Mouse (Mus musculus): ENCODE results near the gene Hnrnpa0. TPM values are rescaled to one million over a fixed set of nuclear protein-coding genes. Genes with fewer than 3 reads are reported as not detected.

Gene Hnrnpa0
- polyA plus RNA-seq, 1 experiment from 2014 or later = 51.2 TPM

DNA sequence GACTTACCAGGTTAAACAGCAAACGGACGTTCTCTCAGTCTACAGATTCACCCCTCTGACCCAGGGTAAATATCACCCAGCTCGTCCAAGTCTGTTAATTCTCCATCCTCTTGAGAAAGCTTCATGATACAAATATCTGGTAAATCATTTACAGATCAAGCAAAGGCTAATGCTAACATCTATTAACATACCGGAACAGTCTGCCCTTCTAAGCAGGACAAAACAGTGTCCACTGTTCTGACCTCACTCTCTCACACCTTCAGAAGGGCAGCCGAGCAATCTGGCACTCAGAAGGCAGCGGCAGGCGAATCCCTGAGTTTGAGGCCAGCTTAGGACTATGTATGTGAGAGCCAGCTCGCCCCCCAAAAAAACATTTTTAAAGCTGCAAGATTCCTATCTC is 5.0 kb downstream of the Hnrnpa0 start:
- WGBS = 84% methylated on average over 8 of the region's 8 CpGs
- Histone ChIP-seq H3K9me3 (ENCODE audit: control insufficient read depth, low read length) (no peaks in the 10 kb centered on the region), H3K4me3 (ENCODE audit: low read depth, low read length) (no peak overlapping the region), H3K36me3 (ENCODE audit: control insufficient read depth, insufficient read depth, low read length) (no peaks in the 10 kb centered on the region; the same call in 1 of the 2 replicates), H3K4me2 (ENCODE audit: low read depth, low read length, severe bottlenecking) (no peak overlapping the region), H3K4me1 (replicated peaks; ENCODE audit: control insufficient read depth, insufficient read depth, low read length) (peaks cover 2% of the 10 kb centered on the region; the same call in 1 of the 2 replicates), H3K9ac (ENCODE audit: low read length) (no peak overlapping the region), H3K27ac (ENCODE audit: low read depth, low read length) (no peak overlapping the region), H3K27me3 (ENCODE audit: control insufficient read depth, insufficient read depth, low read length) (no peaks in the 10 kb centered on the region)
- DNase-seq (ENCODE audit: low spot score) (peak; percentile 43), ATAC-seq (replicated peaks; ENCODE audit: low FRiP score) (no peak)

DNA sequence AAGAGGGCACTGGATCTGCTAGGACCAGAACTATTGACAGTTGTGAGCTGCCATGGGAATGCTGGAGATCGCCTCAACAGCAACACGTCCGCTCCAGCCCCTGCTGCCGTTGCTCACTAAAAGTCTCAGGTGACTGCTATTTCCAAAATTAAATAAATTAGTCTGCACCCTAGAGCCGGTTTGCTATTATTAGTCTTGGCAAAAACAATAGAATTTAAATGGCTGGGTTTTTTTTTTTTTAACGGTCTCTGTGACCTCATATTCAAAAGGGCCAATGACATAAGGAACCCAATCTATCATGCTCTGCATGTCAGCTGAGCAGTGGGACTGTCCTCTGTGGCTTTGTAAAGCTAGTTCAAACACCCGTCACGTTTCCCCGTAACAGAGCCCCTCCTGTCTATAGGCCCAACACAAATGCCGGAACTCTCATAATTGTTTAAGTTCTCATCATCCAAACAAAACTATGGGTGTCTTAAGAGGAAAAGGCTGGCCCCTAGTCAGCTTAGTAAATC is 5.5 kb downstream of the Hnrnpa0 start:
- peak; percentile 11 for DNase-seq (ENCODE audit: low spot score)
- no peaks in the 10 kb centered on the region for H3K27me3 ChIP-seq (ENCODE audit: control insufficient read depth, insufficient read depth, low read length)
- H3K9ac ChIP-seq (ENCODE audit: low read length) = no peak overlapping the region
- 78% methylated on average over 10 of the region's 10 CpGs for WGBS
- no peak overlapping the region for H3K4me2 ChIP-seq (ENCODE audit: low read depth, low read length, severe bottlenecking)
- H3K4me3 ChIP-seq (ENCODE audit: low read depth, low read length) = no peak overlapping the region
- H3K4me1 ChIP-seq (replicated peaks; ENCODE audit: control insufficient read depth, insufficient read depth, low read length) = peaks cover 2% of the 10 kb centered on the region; the same call in 1 of the 2 replicates
- H3K9me3 ChIP-seq (ENCODE audit: control insufficient read depth, low read length) = no peaks in the 10 kb centered on the region
- no peak overlapping the region for H3K27ac ChIP-seq (ENCODE audit: low read depth, low read length)
- ATAC-seq (replicated peaks; ENCODE audit: low FRiP score) = no peak
- no peaks in the 10 kb centered on the region; the same call in 1 of the 2 replicates for H3K36me3 ChIP-seq (ENCODE audit: control insufficient read depth, insufficient read depth, low read length)

DNA sequence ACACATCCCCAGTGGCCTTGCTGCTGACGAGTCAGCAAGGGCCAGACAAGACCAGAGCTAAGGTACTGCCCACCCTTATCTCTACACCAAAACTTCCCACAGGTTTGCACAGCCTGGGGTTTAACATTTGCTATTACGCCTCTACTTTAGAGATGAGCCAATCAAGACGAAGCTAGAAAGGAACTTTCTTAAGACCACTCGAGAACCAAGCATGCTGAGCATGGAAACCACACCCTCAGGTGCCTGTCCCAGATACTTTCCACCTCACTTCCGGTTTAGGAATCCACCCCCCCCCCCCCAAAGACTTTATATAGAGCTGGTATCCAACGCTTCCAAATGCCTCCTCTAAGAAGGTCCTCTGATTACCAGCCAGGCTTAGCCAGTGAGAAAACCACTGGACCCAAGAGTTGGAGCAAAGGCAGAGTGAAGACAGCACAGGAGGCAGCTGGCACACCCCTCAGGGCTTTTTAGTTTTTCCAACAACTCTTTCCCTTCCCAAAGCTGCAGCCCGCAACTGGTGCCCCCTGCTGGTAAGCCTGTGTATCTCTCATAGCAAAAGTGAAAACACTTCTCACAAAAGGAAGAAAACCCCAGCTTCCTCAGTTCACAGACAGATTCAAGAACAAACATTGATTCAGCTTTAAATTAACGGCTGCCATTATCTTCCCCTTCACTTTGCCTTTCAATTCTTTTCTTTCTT is 10.9 kb downstream of the Hnrnpa0 start:
- no peaks in the 10 kb centered on the region for H3K36me3 ChIP-seq (ENCODE audit: control insufficient read depth, insufficient read depth, low read length)
- no peak overlapping the region for H3K27ac ChIP-seq (ENCODE audit: low read depth, low read length)
- H3K4me2 ChIP-seq (ENCODE audit: low read depth, low read length, severe bottlenecking) = no peak overlapping the region
- no peaks in the 10 kb centered on the region for H3K27me3 ChIP-seq (ENCODE audit: control insufficient read depth, insufficient read depth, low read length)
- no peak for ATAC-seq (replicated peaks; ENCODE audit: low FRiP score)
- 70% methylated on average over 8 of the region's 8 CpGs for WGBS
- DNase-seq (ENCODE audit: low spot score) = peak; percentile 73
- H3K4me1 ChIP-seq (replicated peaks; ENCODE audit: control insufficient read depth, insufficient read depth, low read length) = peaks cover 8% of the 10 kb centered on the region; the same call in 1 of the 2 replicates
- H3K9ac ChIP-seq (ENCODE audit: low read length) = no peak overlapping the region
- H3K4me3 ChIP-seq (ENCODE audit: low read depth, low read length) = no peak overlapping the region
- H3K9me3 ChIP-seq (ENCODE audit: control insufficient read depth, low read length) = no peaks in the 10 kb centered on the region

- Histone ChIP-seq H3K27ac (ENCODE audit: low read depth, low read length) (no peak overlapping the region), H3K27me3 (ENCODE audit: control insufficient read depth, insufficient read depth, low read length) (no peaks in the 10 kb centered on the region), H3K9ac (ENCODE audit: low read length) (no peak overlapping the region), H3K36me3 (ENCODE audit: control insufficient read depth, insufficient read depth, low read length) (no peaks in the 10 kb centered on the region), H3K4me3 (ENCODE audit: low read depth, low read length) (no peak overlapping the region), H3K4me1 (replicated peaks; ENCODE audit: control insufficient read depth, insufficient read depth, low read length) (peaks cover 12% of the 10 kb centered on the region), H3K9me3 (ENCODE audit: control insufficient read depth, low read length) (no peaks in the 10 kb centered on the region), H3K4me2 (ENCODE audit: low read depth, low read length, severe bottlenecking) (no peak overlapping the region)
- DNase-seq (ENCODE audit: low spot score) (peak; percentile 1), ATAC-seq (replicated peaks; ENCODE audit: low FRiP score) (no peak)
- WGBS = 86% methylated on average over 2 of the region's 2 CpGs
Observed at GRCm38 (mm10) chr13:58116801-58117200, 11.6 kb downstream of the Hnrnpa0 start.

- Histone ChIP-seq H3K9ac (ENCODE audit: low read length) (no peak overlapping the region), H3K4me1 (replicated peaks; ENCODE audit: control insufficient read depth, insufficient read depth, low read length) (peaks cover 12% of the 10 kb centered on the region), H3K36me3 (ENCODE audit: control insufficient read depth, insufficient read depth, low read length) (no peaks in the 10 kb centered on the region), H3K4me2 (ENCODE audit: low read depth, low read length, severe bottlenecking) (no peak overlapping the region), H3K27ac (ENCODE audit: low read depth, low read length) (no peak overlapping the region), H3K4me3 (ENCODE audit: low read depth, low read length) (no peak overlapping the region), H3K27me3 (ENCODE audit: control insufficient read depth, insufficient read depth, low read length) (no peaks in the 10 kb centered on the region), H3K9me3 (ENCODE audit: control insufficient read depth, low read length) (no peaks in the 10 kb centered on the region)
- 78% methylated on average over 13 of the region's 13 CpGs for WGBS
- ATAC-seq (replicated peaks; ENCODE audit: low FRiP score) (no peak), DNase-seq (ENCODE audit: low spot score) (peak; percentile 43)
Observed at GRCm38 (mm10) chr13:58115227-58115626, 13.1 kb downstream of the Hnrnpa0 start.

DNA sequence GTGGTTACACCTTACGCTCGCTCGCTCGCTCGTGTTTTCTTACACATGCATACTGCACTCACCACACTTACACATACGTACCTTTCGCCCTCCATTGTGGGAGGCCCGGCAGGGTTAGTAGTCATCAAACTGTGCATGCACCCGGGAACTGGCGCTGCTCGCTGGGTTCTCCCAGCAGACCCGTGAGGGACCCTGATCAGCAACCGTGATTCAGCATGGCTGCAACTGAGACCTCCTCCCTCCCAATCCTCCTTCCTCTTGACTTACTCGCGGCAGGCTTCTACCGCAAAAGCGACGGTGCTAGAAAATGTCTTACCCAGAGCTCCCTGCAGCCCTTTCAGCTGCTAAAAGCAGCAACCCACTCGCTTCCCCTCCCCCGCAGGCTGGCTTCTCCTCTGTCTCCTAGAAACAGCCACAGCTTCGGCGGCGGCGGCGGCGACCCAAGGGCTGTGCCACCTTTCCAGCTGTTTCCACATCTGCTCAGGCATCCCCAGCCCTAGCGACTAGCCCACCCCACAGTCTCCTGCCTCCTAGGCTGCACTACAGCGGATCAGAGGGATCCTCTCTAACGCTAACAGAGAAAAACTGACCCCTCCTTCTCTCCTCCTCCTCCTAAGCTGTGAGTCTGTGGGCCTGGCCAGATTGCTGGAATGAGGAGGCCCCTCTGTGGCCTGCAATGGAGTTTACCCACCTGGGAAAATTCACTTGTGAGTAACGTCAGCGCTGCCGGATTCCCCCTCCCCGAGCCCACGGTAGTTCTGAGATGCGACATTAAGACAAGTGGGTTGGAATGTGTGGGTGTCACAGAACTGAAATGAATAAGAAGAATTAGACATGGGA is 15.1 kb downstream of the Hnrnpa0 start, which contains the start of gene Klhl3:
Gene Klhl3 (minus strand): TSS at position 532 of the 840 bp plus-strand sequence.
- Histone ChIP-seq H3K4me2 (ENCODE audit: low read depth, low read length, severe bottlenecking) (peak within 1 kb of the TSS; percentile 87), H3K9me3 (ENCODE audit: control insufficient read depth, low read length) (no peaks in the 10 kb centered on the region), H3K4me3 (ENCODE audit: low read depth, low read length) (peak within 1 kb of the TSS; percentile 51), H3K36me3 (ENCODE audit: control insufficient read depth, insufficient read depth, low read length) (no peaks in the 10 kb centered on the region), H3K27ac (ENCODE audit: low read depth, low read length) (peak within 1 kb of the TSS; percentile 64), H3K4me1 (replicated peaks; ENCODE audit: control insufficient read depth, insufficient read depth, low read length) (peaks cover 12% of the 10 kb centered on the region), H3K9ac (ENCODE audit: low read length) (peak within 1 kb of the TSS; percentile 69), H3K27me3 (ENCODE audit: control insufficient read depth, insufficient read depth, low read length) (no peaks in the 10 kb centered on the region)
- WGBS = 1% methylated on average over 35 of the region's 35 CpGs
- peak; percentile 84 for DNase-seq (ENCODE audit: low spot score)
- peak; percentile 86 for ATAC-seq (replicated peaks; ENCODE audit: low FRiP score)

DNA sequence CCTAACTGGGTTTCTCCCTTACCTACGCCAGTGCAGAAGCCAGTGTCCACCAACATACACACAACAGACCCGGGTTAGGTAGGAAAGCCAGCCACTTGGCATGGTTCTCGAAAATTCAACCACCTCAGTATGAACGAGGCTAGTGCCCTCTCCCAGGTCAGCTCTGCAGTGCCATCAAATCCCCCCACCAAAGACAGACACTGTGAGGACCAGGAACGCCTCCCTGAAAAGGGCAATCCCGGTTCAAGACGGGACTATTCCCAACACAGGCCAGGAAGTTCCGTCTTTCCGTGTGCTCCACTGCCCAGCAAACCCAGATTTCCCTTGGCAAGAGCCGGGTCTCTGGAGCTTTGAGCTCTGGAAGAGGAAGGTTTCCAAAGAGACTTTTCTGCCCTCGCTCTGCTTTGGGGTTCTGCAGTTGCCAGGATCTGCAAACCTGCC is 15.7 kb downstream of the Hnrnpa0 start:
- H3K4me2 ChIP-seq (ENCODE audit: low read depth, low read length, severe bottlenecking) = peak overlapping the region; percentile 87
- peaks cover 12% of the 10 kb centered on the region for H3K4me1 ChIP-seq (replicated peaks; ENCODE audit: control insufficient read depth, insufficient read depth, low read length)
- peak overlapping the region; percentile 69 for H3K9ac ChIP-seq (ENCODE audit: low read length)
- H3K36me3 ChIP-seq (ENCODE audit: control insufficient read depth, insufficient read depth, low read length) = no peaks in the 10 kb centered on the region
- no peaks in the 10 kb centered on the region for H3K27me3 ChIP-seq (ENCODE audit: control insufficient read depth, insufficient read depth, low read length)
- H3K4me3 ChIP-seq (ENCODE audit: low read depth, low read length) = peak overlapping the region; percentile 51
- peak; percentile 48 for DNase-seq (ENCODE audit: low spot score)
- ATAC-seq (replicated peaks; ENCODE audit: low FRiP score) = peak; percentile 10; the same call in 1 of the 2 replicates
- H3K9me3 ChIP-seq (ENCODE audit: control insufficient read depth, low read length) = no peaks in the 10 kb centered on the region
- no peak overlapping the region for H3K27ac ChIP-seq (ENCODE audit: low read depth, low read length)
- 17% methylated on average over 11 of the region's 11 CpGs for WGBS

GRCm38 (mm10) chr13:58112191-58112590 is 16.2 kb downstream of the Hnrnpa0 start:
- ATAC-seq (replicated peaks; ENCODE audit: low FRiP score) = no peak
- no peaks in the 10 kb centered on the region for H3K36me3 ChIP-seq (ENCODE audit: control insufficient read depth, insufficient read depth, low read length)
- no peaks in the 10 kb centered on the region for H3K9me3 ChIP-seq (ENCODE audit: control insufficient read depth, low read length)
- peak overlapping the region; percentile 87 for H3K4me2 ChIP-seq (ENCODE audit: low read depth, low read length, severe bottlenecking)
- 72% methylated on average over 10 of the region's 10 CpGs for WGBS
- H3K9ac ChIP-seq (ENCODE audit: low read length) = peak overlapping the region; percentile 69
- H3K27ac ChIP-seq (ENCODE audit: low read depth, low read length) = no peak overlapping the region
- H3K4me3 ChIP-seq (ENCODE audit: low read depth, low read length) = peak overlapping the region; percentile 51
- H3K27me3 ChIP-seq (ENCODE audit: control insufficient read depth, insufficient read depth, low read length) = no peaks in the 10 kb centered on the region
- no peak for DNase-seq (ENCODE audit: low spot score)
- H3K4me1 ChIP-seq (replicated peaks; ENCODE audit: control insufficient read depth, insufficient read depth, low read length) = peaks cover 12% of the 10 kb centered on the region
